Mouse (Mus musculus): ENCODE data around the gene Ino80.

DNA sequence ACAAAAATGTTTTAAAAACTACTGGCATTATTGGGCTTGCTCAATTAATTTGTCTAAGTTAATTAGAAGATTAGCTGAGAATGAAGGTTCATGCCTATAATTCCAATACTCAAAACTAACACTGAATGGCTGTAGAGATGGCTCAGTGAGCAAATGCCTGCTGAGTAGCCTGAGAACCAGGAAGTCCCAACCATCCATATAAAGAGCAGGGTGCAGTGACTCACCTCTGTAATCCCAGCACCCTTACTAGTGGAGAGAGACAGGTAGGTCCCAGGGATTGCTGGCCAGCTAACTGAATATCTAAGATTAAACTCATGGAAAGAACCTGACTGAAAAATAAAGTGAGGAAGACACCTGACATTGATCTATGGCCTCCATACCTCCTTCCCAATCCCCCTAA lies 78.2 kb downstream of the Ino80 start:
- TF ChIP-seq CTCF (IDR thresholded peaks at IDR 0.05) = no peak
- TF ChIP-seq EP300 (IDR thresholded peaks at IDR 0.05) = no peak
